Mouse (Mus musculus) cerebral cortex, adult 2 months (tissue): ENCODE measurements around the gene Gla.

Source experiments
- WGBS: fragments of 180-500 bp; shearing (Covaris S2); methylation state at CpG from one replicate; pipeline ENCODE4 v1.1.7; 2018; 5-methylcytosine and 5-hydroxymethylcytosine counted together

Gla gene

GRCm38 (mm10) chrX:134600659-134601379, at the start of gene Gla, which contains the start of gene Hnrnph2:
Gla (minus strand) TSS chrX:134601125.
Hnrnph2 (plus strand) TSS chrX:134601179.
- 4% methylated on average over 32 of the region's 33 CpGs for whole genome bisulfite sequencing

- WGBS, result 6% methylated on average over 11 of the region's 11 CpGs
Observed at GRCm38 (mm10) chrX:134648031-134648692, 47.2 kb upstream of the Gla start.

- WGBS, result 74% methylated on average over 8 of the region's 8 CpGs
Observed at GRCm38 (mm10) chrX:134647421-134647820, 46.5 kb upstream of the Gla start.

GRCm38 (mm10) chrX:134646338-134646737, 45.4 kb upstream of the Gla start:
- WGBS, result 100% methylated on average over 1 of the region's 1 CpGs

- WGBS, result 56% methylated on average over 10 of the region's 10 CpGs
Observed at GRCm38 (mm10) chrX:134641000-134641760, 40.3 kb upstream of the Gla start.

GRCm38 (mm10) chrX:134635860-134636259, 34.9 kb upstream of the Gla start:
- WGBS, result 75% methylated on average over 3 of the region's 3 CpGs

- WGBS, result 74% methylated on average over 3 of the region's 3 CpGs
Observed at GRCm38 (mm10) chrX:134635111-134635510, 34.2 kb upstream of the Gla start.

GRCm38 (mm10) chrX:134632710-134633109, 31.8 kb upstream of the Gla start:
- 97% methylated on average over 5 of the region's 5 CpGs for WGBS

- WGBS, result 82% methylated on average over 2 of the region's 2 CpGs
Observed at GRCm38 (mm10) chrX:134628200-134628599, 27.3 kb upstream of the Gla start.

GRCm38 (mm10) chrX:134623350-134623749, 22.4 kb upstream of the Gla start:
- WGBS, result 83% methylated on average over 4 of the region's 4 CpGs

GRCm38 (mm10) chrX:134621685-134622084, 20.8 kb upstream of the Gla start:
- 83% methylated on average over 3 of the region's 3 CpGs for WGBS

GRCm38 (mm10) chrX:134620254-134620865, 19.4 kb upstream of the Gla start:
- WGBS, result 32% methylated on average over 8 of the region's 8 CpGs

GRCm38 (mm10) chrX:134619695-134620094, 18.8 kb upstream of the Gla start:
- 50% methylated on average over 9 of the region's 9 CpGs for WGBS

GRCm38 (mm10) chrX:134614306-134614705, 13.4 kb upstream of the Gla start:
- 85% methylated on average over 2 of the region's 2 CpGs for WGBS

GRCm38 (mm10) chrX:134612285-134612959, 11.5 kb upstream of the Gla start:
- WGBS, result 5% methylated on average over 15 of the region's 15 CpGs

- WGBS, result 89% methylated on average over 4 of the region's 4 CpGs
Observed at GRCm38 (mm10) chrX:134610984-134611383, 10.1 kb upstream of the Gla start.

- 15% methylated on average over 4 of the region's 4 CpGs for WGBS
Observed at GRCm38 (mm10) chrX:134609472-134609871, 8.5 kb upstream of the Gla start.

GRCm38 (mm10) chrX:134601380-134602120, 625 bp upstream of the Gla start:
- WGBS, result 3% methylated on average over 33 of the region's 43 CpGs

- 9% methylated on average over 10 of the region's 10 CpGs for WGBS
Observed at GRCm38 (mm10) chrX:134599922-134600565, 881 bp downstream of the Gla start.

GRCm38 (mm10) chrX:134589836-134590235, 11.1 kb downstream of the Gla start:
- 61% methylated on average over 5 of the region's 5 CpGs for whole genome bisulfite sequencing
